Comparison of ENCODE assay signal across 21 mouse cellular contexts in genomic region chr9:117404621-117405020, GRCm38 (mm10).
"Had no signal": no experiment of that assay in that cellular context is flagged by ENCODE, and none has a peak within 500 bp of the region (broad histone marks: within the 10 kb centered on the region; RNA-seq: fewer than 3 reads in every experiment).

No protein-coding gene starts in this region.

- DNase-seq: lung, adult 18-20 months; lung, embryonic 14.5 days; lung, postnatal 10 days; lung, postnatal 4 days; midbrain, embryonic 14.5 days; retina, postnatal 1 day; right cerebral cortex, adult 18-20 months; right cerebral cortex, postnatal 25 days; right cerebral cortex, postnatal 4 days; spleen, adult 18-20 months; thymus, adult 18-20 months; thymus, postnatal 14 days; thymus, postnatal 36 days had no signal

- H3K4me3 ChIP-seq: liver, embryonic 15.5 days; megakaryocyte, embryonic 14.5 days; midbrain, embryonic 10.5 days; midbrain, embryonic 12.5 days; myocyte; neural tube, embryonic 13.5 days; neural tube, embryonic 15.5 days had no signal

- H3K27me3 ChIP-seq: liver, embryonic 15.5 days; megakaryocyte, embryonic 14.5 days; midbrain, embryonic 12.5 days; neural tube, embryonic 13.5 days; neural tube, embryonic 15.5 days had no signal

- H3K4me1 ChIP-seq: liver, embryonic 15.5 days; megakaryocyte, embryonic 14.5 days; midbrain, embryonic 12.5 days; neural tube, embryonic 13.5 days had no signal

- H3K9me3 ChIP-seq: liver, embryonic 15.5 days; midbrain, embryonic 10.5 days; midbrain, embryonic 12.5 days; neural tube, embryonic 13.5 days; neural tube, embryonic 15.5 days had no signal

- H3K4me2 ChIP-seq: liver, embryonic 15.5 days; lung, embryonic 14.5 days; midbrain, embryonic 12.5 days; neural tube, embryonic 13.5 days; neural tube, embryonic 15.5 days had no signal

- H3K9ac ChIP-seq: liver, embryonic 15.5 days; lung, embryonic 14.5 days; midbrain, embryonic 12.5 days; neural tube, embryonic 13.5 days; neural tube, embryonic 15.5 days had no signal

- H3K36me3 ChIP-seq: liver, embryonic 15.5 days; midbrain, embryonic 10.5 days; midbrain, embryonic 12.5 days; neural tube, embryonic 13.5 days; neural tube, embryonic 15.5 days had no signal

- ATAC-seq: midbrain, embryonic 16.5 days had no signal

- H3K27ac ChIP-seq: liver, embryonic 15.5 days; midbrain, embryonic 10.5 days; midbrain, embryonic 12.5 days; neural tube, embryonic 13.5 days; neural tube, embryonic 15.5 days had no signal
